In genomic region chr11:121559527-121560293, GRCm38 (mm10) we compare ENCODE assay signal across 17 mouse cellular contexts. TPM values are rescaled to one million over a fixed set of nuclear protein-coding genes. Genes with fewer than 3 reads are reported as not detected.
DNase-seq lines count a peak whose midpoint lies in the region; ATAC-seq and TF ChIP-seq lines count a peak whose summit lies in the region.
"Had no signal": no experiment of that assay in that cellular context is flagged by ENCODE, and none has a peak within 500 bp of the region (broad histone marks: within the 10 kb centered on the region; RNA-seq: fewer than 3 reads in every experiment).

No protein-coding gene starts in this region.

- peaks cover 39% of the 10 kb centered on the region for H3K4me1 ChIP-seq in G1E (ENCODE audit: insufficient read depth, low read depth, low read length)
- H3K4me1 ChIP-seq in liver, postnatal 0 days (ENCODE audit: insufficient read depth), result peaks cover 11% of the 10 kb centered on the region
- no peaks in the 10 kb centered on the region for H3K4me1 ChIP-seq in forebrain, postnatal 0 days (ENCODE audit: insufficient read depth)
- H3K4me1 ChIP-seq: embryonic facial prominence, embryonic 12.5 days; kidney, embryonic 15.5 days; neural tube, embryonic 13.5 days had no signal

- no peaks in the 10 kb centered on the region for H3K9me3 ChIP-seq in G1E (replicated peaks)
- no peaks in the 10 kb centered on the region for H3K9me3 ChIP-seq in liver, postnatal 0 days (ENCODE audit: low read length)
- H3K9me3 ChIP-seq in forebrain, postnatal 0 days (ENCODE audit: low read length), result no peaks in the 10 kb centered on the region
- H3K9me3 ChIP-seq: embryonic facial prominence, embryonic 12.5 days; kidney, embryonic 15.5 days; neural tube, embryonic 13.5 days had no signal

- H3K36me3 ChIP-seq in G1E (replicated peaks), result peaks cover 57% of the 10 kb centered on the region
- H3K36me3 ChIP-seq in liver, postnatal 0 days (replicated peaks; ENCODE audit: insufficient read depth, low read length), result peaks cover 5% of the 10 kb centered on the region; the same call in 1 of the 2 replicates
- peaks cover 6% of the 10 kb centered on the region for H3K36me3 ChIP-seq in forebrain, postnatal 0 days (ENCODE audit: insufficient read depth)

- 32% methylated on average over 4 of the region's 4 CpGs for WGBS in liver, postnatal 0 days (ENCODE audit: insufficient replicate concordance)
- 90% methylated on average over 4 of the region's 4 CpGs for WGBS in forebrain, postnatal 0 days

- no peak overlapping the region for H3K4me2 ChIP-seq in liver, postnatal 0 days (ENCODE audit: low read depth, low read length)
- H3K4me2 ChIP-seq in forebrain, postnatal 0 days (ENCODE audit: low read depth), result no peak overlapping the region
- H3K4me2 ChIP-seq: embryonic facial prominence, embryonic 12.5 days; kidney, embryonic 15.5 days; limb, embryonic 13.5 days; neural tube, embryonic 13.5 days had no signal

- peak overlapping the region; percentile 23; the same call in 1 of the 2 replicates for H3K4me3 ChIP-seq in G1E (ENCODE audit: low read depth, low read length)
- no peak overlapping the region for H3K4me3 ChIP-seq in liver, postnatal 0 days (ENCODE audit: low read depth, low read length)
- H3K4me3 ChIP-seq in forebrain, postnatal 0 days (ENCODE audit: low read depth, low read length), result no peak overlapping the region
- H3K4me3 ChIP-seq: embryonic facial prominence, embryonic 12.5 days; kidney, embryonic 15.5 days; limb, embryonic 13.5 days; neural tube, embryonic 13.5 days had no signal

- H3K27me3 ChIP-seq in G1E (ENCODE audit: insufficient read depth, low read length), result no peaks in the 10 kb centered on the region
- H3K27me3 ChIP-seq in liver, postnatal 0 days (ENCODE audit: insufficient read depth, low read length), result no peaks in the 10 kb centered on the region
- no peaks in the 10 kb centered on the region for H3K27me3 ChIP-seq in forebrain, postnatal 0 days (ENCODE audit: insufficient read depth, low read length)
- H3K27me3 ChIP-seq: embryonic facial prominence, embryonic 12.5 days; kidney, embryonic 15.5 days; limb, embryonic 13.5 days; neural tube, embryonic 13.5 days had no signal

- TF ChIP-seq CTCF in G1E (IDR thresholded peaks at IDR 0.05; ENCODE audit: low read depth, low read length), result no peak
- TF ChIP-seq CTCF in liver, postnatal 0 days (IDR thresholded peaks at IDR 0.05; ENCODE audit: low read depth), result no peak
- TF ChIP-seq CTCF in forebrain, postnatal 0 days (IDR thresholded peaks at IDR 0.05; ENCODE audit: low read depth), result no peak

- no peak overlapping the region for H3K9ac ChIP-seq in liver, postnatal 0 days (replicated peaks)
- H3K9ac ChIP-seq in forebrain, postnatal 0 days, result no peak overlapping the region
- H3K9ac ChIP-seq: embryonic facial prominence, embryonic 12.5 days; kidney, embryonic 15.5 days; limb, embryonic 13.5 days; neural tube, embryonic 13.5 days had no signal

- peak; percentile 82 for ATAC-seq in G1E (ENCODE audit: extremely low read depth, insufficient number of reproducible peaks, low FRiP score, poor library complexity, severe bottlenecking)
- peak; percentile 78 for ATAC-seq in erythroblast, adult 5-6 weeks (replicated peaks; ENCODE audit: low FRiP score, poor library complexity, severe bottlenecking)
- ATAC-seq in liver, postnatal 0 days, result peak; percentile 75
- ATAC-seq in forebrain, postnatal 0 days, result no peak
- ATAC-seq: forebrain, embryonic 14.5 days had no signal

- peak; percentile 64 for DNase-seq in G1E (ENCODE audit: low spot score)
- no peak for DNase-seq in liver, postnatal 0 days
- DNase-seq in thymus, postnatal 0 days (ENCODE audit: low spot score), result peak; percentile 88
- DNase-seq in cerebellum, adult 11-12 months, result no peak
- DNase-seq in forebrain, postnatal 0 days, result no peak
- no peak for DNase-seq in lung, postnatal 10 days
- DNase-seq: adrenal gland, postnatal 10 days; cerebellum, adult 18-20 months; layer of hippocampus, postnatal 36 days; right cerebral cortex, postnatal 14 days had no signal

- no peak overlapping the region for H3K27ac ChIP-seq in liver, postnatal 0 days (ENCODE audit: low read depth)
- H3K27ac ChIP-seq in forebrain, postnatal 0 days (ENCODE audit: low read depth, low read length), result no peak overlapping the region
- H3K27ac ChIP-seq: embryonic facial prominence, embryonic 12.5 days; kidney, embryonic 15.5 days; limb, embryonic 13.5 days; macrophage; neural tube, embryonic 13.5 days had no signal

- peak; percentile 61; the same call in 1 of the 2 replicates for TF ChIP-seq EP300 in liver, postnatal 0 days (IDR thresholded peaks at IDR 0.05; ENCODE audit: low read depth)

RNA-seq across cellular contexts. Expression of gene Zfp750, which starts 40.6 kb away (rescaled TPM):
- total RNA-seq in G1E (2014; fragmentation: Nextera tagmentation), result 0.63 TPM in 1 of 2 replicates, not detected in the other
- 0.05 and 0.06 TPM in 2 replicates for total RNA-seq in G1E (2017)
- polyA plus RNA-seq in G1E (2012), result 0.03 and 0.04 TPM in 2 replicates
- not detected in 2 replicates for total RNA-seq in erythroblast, adult 5-6 weeks (2015; ENCODE audit: low replicate concordance)
- 0.17 and 1.3 TPM in 2 replicates for total RNA-seq in erythroblast, adult 5-6 weeks (2017; ENCODE audit: low replicate concordance)
- 2.5 TPM in 2 replicates for polyA plus RNA-seq in liver, postnatal 0 days (2015; fragmentation: Nextera tagmentation; extraction: Ambion mirVana)
- 1.1 TPM in 2 replicates for polyA plus RNA-seq in thymus, postnatal 0 days (2015; fragmentation: Nextera tagmentation; extraction: Ambion mirVana)
- total RNA-seq in forebrain, postnatal 0 days (2014; rRNA removed), result 0.08 and 0.14 TPM in 2 replicates
- 0.05 and 0.18 TPM in 2 replicates for polyA plus RNA-seq in forebrain, postnatal 0 days (2015; fragmentation: Nextera tagmentation; extraction: Ambion mirVana)
- polyA plus RNA-seq: macrophage had no signal

Comparison
In these comparisons a context has a peak if more than half of its experiments do, and no peak if none do; other contexts are left out.
1. DNase-seq: peak in G1E (single experiment) and thymus, postnatal 0 days (single experiment); none in liver, postnatal 0 days (single experiment), cerebellum, adult 11-12 months (single experiment), forebrain, postnatal 0 days (single experiment) and lung, postnatal 10 days (single experiment).